Mouse (Mus musculus): ENCODE results near the gene Fam187b.

Fam187b gene

DNA sequence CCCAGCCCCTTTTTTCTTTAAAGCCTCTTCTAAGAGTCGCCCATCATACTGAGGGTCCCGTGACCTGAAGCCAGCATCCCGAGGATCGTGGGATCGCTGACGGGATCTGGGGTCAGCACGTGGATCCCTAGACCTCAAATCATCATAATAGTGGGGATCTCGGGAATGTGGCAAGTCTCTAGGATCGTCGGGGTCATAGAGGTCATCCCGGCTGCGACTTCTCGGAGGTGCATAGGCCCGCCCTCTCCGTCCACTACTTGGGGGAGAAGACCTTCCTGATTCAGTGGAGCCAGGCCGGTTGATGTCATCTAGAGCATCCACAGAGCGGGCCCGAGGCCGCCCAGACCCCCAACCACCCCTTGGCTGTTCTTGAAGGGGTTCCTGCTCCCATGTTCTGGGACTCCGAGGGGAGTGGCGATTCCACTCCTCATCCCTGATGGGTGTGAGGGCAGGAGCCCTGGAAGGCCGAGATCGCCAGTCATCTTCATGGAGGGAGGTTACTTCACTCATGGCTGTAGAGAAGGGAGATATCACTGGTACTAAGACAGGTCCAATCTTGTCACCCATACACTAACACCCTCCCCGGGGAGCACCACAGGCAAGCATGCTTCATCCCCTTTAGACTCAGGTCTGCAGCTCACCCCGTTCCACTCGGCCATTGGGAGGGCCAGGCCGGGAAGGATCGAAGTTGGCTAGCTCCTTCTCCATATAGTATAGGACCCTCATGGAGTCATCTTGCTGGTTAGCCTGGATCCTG lies 15.3 kb upstream of the Fam187b start:
- in situ Hi-C loops (cut with MboI), result no loop called here

DNA sequence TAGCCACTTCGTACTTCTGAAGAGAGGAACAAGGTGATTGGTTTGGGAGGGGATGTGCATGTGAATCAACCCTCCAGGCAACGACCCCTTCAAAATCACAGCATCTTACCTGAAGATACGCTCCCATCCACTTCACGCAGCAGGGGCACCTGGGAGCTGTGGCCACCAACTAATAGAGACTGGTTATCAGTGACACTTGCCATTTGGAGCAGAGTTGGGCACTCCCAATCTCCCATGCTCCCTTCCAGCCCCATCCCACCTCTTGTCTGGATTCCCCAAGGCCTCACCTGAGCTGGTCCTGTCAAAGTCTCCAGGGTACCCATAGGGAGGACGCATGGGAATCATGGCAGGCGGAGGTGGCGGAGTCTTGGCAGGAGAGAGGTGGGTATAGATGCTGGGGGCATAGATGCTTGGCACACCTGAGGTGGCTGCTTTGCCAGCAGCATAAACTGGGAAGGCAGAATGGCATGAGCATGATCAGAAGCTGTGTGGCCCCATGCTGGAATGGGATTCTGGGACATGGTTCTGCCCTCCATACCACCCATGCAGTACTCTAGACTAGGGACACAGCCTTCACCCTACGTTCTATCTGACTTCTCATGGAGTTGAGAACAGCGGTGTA lies 14.6 kb upstream of the Fam187b start:
- in situ Hi-C loops (cut with MboI), result no loop called here

DNA sequence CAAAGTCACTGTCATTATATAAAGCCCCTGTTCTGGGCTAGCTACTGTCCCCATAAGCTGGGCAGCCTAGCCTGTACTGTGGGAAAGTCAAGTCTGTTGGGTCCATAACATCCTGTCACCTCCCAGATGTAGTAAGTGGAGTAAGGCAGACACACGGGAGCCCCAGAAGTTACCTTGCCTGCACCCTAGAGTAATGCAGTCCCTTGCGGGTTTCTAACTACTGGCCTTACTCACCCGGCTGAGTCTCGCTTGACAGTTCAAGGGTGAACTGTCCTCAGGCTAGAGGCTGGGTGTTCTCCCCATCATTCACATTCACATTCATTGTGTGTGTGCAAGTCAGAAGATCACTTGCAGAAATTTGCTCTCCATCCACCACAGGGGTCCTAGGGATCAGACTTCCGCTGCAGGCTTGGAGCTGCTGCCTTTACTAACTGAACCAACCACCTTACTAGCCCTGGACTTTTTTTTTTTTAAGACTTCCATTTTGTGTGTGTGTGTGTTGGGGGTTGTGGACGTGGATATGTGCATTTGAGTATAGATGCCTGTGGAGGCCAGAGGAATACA lies 13.7 kb upstream of the Fam187b start:
- in situ Hi-C loops (cut with MboI), result no loop called here

DNA sequence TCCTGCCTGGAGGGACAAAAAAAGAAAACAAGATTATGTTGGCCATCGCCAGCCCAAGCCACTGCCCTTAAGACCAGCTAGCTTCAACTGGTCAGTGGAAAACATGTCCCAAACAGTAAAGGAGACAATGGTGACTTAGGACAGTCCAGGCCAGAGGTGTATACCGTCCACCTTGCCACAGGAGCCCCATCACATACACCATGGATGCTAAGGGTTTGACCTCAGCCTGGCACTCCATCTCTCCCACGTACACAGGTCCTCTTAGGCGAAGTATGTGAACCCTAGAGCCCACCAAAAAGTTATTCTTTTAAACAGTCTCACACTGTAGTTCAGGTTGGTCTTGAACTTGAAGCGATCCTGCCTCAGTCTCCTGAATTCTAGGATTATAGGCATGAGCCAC lies 10.7 kb upstream of the Fam187b start:
- in situ Hi-C loops (cut with MboI), result no loop called here

DNA sequence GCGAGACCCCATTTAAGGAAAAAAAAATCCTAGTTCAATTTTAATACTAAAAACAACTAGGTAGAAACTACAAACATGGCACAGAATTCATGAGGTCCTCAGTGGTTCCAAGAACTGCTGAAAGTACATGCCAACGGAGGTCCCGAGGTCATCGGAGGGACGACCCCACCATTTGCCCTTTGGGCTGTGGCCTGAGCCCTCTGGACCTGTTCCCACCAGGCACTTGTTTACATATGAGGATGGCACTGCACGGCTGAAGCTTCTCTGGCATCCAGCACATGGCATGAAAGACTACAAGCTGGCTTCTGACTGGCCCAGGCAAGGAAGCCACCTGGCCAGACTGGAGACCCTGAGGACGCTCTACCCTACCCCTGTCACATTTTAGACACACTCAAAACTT lies 9.2 kb upstream of the Fam187b start:
- in situ Hi-C loops (cut with MboI), result no loop called here

DNA sequence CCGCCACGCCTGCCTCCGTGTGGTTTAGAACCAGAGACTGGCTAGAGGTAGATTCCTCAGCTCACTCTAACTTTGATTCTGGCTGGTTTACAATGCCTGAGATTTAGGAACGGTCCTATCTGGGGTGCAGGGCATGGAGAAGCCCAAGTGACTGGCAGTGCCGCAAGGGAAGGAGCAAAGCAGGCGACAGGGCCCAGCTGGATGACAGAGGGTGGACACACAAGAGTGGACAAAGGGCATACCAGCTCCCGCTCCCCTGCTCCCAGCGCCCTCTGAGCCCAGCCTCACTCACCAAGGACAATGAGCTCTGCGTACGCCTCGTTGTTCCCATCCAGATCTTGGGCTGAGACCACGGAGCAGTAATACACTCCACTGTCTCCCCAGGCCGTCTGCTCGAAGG lies 7.9 kb upstream of the Fam187b start:
- in situ Hi-C loops (cut with MboI), result no loop called here

DNA sequence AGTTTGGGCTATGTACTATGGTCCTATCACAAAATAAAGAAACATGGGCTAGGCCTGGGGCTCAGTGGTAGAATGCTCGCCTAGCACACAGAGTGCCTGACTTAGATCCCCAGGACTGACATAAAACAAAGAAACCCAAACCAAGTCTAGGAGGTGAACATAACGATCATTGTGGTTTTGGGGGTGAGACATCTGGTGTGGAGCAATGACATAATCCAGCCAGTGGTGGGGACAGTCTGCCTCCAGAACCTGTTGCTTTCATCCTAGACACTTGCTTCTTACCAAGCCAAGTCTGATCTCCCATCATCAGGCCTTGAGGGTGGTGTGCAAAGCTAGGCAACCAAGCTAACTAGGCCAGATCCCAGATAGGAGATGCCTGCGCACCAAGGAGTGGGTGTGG lies 6.9 kb upstream of the Fam187b start:
- in situ Hi-C loops (cut with MboI), result no loop called here

DNA sequence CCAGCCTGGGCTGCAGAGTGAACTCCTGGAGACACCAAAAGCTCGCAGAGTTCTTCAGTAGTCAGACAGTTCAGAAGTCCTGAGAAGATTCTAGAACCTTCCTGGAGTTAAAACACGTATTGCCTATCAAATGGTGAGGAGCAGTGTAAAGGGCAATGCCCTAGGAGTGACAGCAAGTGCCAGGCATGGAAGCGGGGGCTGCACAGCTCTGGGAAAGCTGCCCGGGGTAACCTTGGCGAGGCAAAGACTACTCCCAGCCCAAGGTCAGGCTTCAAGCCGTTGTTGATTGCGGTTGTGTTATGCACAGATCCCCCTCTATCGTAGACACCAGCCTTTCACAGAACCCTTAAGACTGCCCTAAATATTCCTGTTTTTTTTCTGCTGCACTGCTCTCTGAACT lies 5.0 kb upstream of the Fam187b start:
- in situ Hi-C loops (cut with MboI), result no loop called here

DNA sequence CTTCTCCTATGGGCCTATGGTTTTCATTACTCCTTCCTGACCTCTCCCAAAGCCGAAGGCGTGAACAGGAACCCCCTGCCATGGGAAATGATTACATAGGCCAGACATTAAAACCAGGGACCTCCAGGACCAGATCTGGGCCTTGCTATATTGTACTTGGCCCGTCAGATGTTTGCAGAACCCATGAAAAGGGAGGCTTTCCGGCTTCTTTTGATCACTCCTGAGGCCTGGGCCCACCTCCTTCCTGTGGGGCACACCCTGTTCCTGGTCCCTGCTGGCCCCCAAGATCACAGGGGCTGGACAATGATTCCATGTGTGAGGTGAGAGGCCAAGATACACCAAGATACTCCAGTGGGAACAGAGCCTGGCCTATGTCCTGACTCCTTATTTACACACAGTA lies 4.4 kb upstream of the Fam187b start:
- in situ Hi-C loops (cut with MboI), result no loop called here

DNA sequence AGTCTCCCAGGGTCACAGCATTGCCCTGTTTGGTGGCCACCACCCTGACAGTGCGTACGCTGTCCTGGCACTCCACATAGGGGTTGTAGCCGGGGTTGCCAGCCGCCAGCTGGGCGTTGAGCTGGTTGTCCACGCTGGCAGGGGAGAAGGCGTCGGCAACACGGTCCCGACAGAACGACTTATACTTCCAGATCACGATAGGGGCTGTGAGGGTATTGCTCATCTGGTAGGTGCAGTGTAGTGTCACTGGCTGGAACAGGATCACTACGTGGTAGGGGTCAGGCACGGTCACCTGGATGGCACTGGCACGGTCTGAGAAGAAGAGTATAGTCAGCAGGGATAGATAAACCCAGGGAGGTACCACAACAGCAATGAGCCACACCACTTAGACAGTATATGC lies 1.7 kb upstream of the Fam187b start:
- in situ Hi-C loops (cut with MboI), result no loop called here

DNA sequence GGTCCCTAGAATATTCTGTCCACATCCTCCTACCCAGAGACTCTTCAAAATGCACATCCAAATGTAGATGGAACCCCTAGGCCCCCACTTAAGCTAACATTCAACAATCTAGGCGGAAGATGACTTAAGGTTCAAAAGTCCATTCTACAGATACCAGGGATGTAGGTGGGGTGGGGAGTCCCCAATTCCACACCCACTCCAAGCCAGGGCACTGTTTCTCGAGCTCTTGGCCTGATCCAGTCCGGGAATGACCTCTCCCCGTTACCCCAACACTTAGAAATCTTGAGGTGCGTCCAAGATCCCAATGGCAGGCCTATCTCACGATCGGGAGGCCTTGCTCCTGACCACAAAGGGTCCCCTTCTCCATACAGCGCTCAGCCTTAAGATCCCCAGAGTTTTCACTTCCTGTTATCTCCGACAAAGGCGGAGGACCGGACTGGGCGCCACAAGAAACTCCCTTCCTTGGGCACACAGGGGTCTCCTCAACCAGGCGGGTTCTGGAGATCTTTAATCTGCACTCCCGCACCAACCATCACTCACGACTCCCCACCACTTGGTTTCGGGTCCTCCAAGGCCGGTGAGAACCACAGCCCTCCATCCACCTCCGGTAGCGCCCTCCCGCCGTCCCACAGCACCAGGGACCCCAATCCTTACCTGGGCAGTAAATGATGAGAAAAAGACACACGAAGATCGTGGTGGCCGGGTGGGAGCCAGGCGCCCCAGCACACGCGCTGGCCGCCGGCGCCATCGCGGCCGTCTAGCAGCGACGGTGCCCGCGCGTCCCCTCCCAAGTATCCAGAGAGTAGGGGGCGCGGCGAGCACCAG lies 952 bp upstream of the Fam187b start:
- in situ Hi-C loops (cut with MboI), result no loop called here

DNA sequence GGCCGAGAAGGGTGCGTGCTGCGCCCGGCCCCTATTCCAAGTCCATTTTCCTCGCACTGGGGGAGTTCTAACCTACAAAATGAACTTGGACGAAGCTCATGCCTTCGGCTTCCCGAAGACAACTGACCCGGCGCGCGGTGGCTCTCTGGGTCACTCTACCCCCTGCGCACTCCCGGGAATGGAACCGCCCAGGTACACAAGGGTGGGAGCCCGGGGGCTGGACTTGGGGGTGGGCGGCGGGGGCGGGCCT lies 414 bp upstream of the Fam187b start, which contains the start of gene Lsr:
Gene Lsr, minus strand, starts transcription at position 214 of the 250 bp plus-strand sequence.
- in situ Hi-C loops (cut with MboI), result no loop called here

DNA sequence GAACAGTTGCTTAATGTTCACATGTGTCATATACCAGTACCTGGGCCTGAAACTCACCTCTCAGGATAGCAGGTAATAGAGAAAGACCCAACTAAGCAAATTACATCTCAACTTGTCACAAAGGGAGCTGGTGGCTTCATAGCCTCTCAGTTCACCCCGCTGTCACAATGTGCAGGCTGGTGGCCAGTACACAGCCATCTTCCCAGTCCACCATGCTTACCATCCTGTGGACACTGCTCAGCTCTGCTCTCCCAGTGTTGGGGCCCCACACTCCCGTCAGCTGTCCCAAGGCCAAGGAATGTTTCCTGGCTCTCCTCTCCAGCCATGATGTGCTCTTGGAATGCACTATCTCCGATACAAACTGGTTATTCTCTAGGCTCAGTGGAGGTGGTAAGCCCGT lies 8.1 kb downstream of the Fam187b start:
- in situ Hi-C loops (cut with MboI), result no loop called here

DNA sequence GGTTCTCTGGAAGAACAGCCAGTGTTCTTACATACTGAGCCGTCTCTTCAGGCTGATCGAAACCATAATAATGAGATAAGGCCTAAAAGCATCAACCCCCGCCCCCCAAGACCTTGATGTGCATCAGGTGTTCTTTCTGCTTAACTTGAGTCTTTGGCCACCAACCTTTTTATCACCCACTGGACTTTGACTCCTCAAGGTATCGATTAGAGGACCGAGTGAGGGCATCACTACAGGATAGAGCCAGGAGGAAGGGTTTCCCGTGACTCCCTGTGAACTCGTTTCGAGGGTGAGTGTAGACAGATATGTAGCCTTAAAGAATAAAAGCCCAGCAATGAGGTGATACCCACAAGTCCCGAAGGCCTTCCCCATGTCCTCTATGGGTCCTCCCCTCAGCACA lies 11.8 kb downstream of the Fam187b start:
- in situ Hi-C loops (cut with MboI), result no loop called here

DNA sequence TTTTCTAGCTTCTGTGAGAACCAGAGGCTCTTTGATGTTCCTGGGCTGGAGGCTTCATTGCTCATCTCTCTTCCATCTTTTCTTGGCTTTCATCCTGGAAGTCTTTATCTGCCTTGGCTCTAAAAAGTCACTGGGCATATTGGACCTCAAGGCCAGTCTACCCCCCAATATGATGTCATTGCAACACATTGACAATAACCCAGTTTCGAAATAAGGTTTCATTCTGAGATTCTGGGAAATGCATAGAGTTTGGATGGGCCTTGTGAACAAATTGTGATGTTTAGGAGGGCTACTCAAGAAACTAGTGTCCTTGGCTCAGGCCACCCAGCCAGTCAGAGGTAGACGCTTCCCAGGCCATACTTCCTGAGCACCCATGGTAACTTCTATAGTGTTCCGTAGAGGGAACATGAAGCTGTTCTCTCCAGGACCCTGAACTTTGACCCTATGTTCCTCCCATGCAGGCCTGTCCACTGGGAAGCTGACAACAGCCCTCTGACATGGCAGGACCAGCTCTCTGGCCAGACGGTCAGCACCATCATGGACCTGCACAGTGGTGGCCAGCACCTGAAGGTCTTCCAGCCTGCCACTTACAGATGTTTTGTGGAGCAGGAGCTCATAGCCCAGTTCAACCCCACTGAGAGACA lies 15.1 kb downstream of the Fam187b start:
- in situ Hi-C loops (cut with MboI), result no loop called here

DNA sequence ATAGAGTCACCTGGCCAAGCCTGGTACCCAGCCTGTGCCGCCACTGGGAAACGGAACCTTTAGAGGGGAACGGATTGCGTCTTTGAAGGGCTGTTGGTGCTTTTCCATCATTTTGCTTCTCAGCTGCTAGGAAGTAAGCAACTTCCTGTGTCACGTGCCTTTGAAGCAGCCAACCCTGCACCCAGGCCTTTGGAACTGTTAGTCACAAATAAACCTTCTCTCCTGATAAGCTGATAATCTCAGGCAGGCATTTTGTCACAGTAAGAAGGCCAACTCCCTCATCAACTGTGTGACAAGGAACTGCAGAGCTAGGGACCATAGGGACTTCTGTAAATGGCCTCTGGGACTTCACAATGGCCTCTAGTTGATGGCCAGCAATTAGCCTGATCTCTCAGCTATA lies 18.6 kb downstream of the Fam187b start:
- in situ Hi-C loops (cut with MboI), result no loop called here

DNA sequence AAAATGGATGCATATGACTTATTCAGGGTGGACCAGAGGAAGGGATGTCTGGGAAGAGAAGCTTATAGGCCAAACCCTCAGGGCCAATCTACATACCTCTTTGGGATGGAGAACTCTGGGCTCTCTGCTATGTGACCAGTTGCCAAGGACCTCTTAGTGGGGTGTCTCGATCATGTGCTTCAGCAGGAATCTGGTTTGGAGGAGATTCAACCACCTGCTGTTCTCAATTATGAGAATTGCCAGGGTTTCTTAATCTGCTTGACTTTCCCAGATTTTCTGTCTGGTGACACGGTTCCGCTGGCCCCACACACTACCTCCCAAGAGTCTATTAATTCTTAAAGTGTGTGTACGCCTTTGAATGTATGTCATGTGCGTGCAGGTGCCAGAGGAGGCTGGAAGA lies 20.4 kb downstream of the Fam187b start:
- in situ Hi-C loops (cut with MboI), result no loop called here

DNA sequence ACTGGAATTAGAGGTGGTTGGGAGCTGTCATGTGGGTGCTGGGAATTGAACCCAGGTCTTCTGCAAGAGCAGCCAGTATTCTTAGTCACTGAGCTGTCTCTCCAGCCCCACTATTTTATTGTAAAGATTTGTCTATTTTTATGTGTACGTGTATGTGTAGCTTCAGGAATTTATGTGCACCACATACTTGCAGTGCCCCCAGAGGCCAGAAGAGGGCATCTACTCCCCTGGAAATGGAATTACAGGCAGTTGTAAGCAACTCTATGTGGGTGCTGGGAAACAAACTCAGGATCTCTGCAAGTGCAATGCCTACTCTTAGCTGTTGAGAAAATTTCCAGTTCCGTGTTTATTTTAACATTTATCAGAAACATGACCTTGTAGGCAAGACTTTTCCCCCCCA lies 22.9 kb downstream of the Fam187b start:
- in situ Hi-C loops (cut with MboI), result no loop called here

DNA sequence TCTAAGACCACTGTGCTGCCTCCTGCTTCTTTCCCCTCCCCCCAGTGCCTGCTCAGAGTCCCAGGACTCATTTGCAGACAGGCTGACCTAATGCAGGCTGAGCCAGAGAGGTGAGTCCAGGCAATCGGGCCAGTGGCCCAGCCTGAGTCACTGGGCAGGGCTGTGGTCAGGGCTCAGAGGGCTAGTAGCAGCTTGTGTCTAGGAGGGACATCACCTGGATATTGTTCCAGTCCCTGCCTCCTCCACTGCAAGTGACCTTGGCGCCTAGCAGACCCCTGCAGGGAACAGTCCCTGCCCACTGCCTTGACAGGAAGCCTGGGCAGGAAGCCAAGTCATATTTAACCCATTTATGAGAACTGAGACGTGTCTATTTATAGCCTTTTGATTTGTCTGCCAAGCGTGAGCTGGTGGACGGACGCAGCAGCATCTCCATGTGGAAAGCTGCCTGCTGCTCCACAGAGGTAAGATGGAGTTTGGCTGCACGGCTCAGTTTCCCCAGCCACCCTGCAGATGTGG lies 27.0 kb downstream of the Fam187b start:
- in situ Hi-C loops (cut with MboI), result no loop called here

DNA sequence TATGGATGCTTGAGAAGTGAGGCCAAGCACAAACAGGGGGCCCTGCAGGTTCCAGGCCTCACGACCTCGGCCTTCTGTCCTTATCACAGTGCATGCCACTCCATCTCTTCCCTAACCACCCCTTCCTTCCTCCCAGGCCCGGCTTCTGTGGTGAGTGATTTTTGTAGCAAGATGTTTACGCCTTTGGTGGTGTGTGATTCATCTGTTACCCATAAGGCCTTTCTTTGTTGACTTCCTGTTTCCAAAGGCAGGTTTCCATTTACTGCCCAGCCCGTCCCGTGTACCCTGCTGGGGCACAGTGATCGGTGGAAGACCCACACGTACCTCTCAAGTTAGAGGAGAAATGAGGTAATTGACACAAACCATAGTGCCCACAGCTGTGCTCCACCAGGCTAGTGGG lies 29.1 kb downstream of the Fam187b start:
- in situ Hi-C loops (cut with MboI), result no loop called here

DNA sequence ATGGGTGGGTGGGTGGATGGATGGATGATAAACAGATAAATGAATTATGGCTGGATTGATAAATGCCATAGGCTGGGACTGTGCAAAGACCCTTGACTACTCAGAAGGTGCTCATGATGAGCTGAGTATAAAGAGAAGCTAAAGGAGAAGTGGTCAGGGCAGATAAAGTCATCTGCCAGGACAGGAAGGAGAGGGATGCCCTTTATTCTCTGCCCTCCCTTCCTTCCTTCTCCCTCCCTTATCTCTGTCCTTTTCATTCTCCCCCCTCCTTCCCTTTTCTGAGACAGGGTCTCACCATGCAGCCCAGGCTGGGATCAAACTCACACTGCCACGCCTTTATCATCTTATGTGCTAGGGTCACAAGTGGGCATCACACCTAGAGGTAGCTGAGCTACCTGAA lies 34.2 kb downstream of the Fam187b start:
- in situ Hi-C loops (cut with MboI), result no loop called here

DNA sequence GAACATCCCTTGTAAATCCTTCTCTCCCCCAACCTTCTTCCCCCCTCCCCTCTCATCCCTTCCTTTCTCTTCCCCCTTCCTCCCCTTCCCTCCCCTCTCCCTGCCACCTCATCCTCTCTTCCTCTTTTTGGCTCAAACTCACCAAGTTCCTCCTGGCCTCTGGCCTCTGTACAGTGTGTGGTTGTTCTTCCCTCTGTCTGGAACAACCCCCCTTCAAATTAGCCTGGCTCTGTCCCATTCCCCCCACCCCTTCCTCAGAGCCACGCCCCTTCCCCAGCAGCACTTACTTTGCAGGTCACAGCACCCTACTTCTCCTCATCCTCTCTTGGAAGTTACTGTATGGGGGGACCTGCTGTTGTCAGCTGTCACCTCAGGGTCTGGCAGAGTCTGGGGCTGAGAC lies 34.6 kb downstream of the Fam187b start:
- in situ Hi-C loops (cut with MboI), result no loop called here
